Mouse (Mus musculus): ENCODE measurements at regions not wholly inside any gene's neighbourhood (a gene's known extent, or its start where the extent isn't known, plus 50 kb on each side); places are given as distances from the start of the nearest gene placed in this dataset.

DNA sequence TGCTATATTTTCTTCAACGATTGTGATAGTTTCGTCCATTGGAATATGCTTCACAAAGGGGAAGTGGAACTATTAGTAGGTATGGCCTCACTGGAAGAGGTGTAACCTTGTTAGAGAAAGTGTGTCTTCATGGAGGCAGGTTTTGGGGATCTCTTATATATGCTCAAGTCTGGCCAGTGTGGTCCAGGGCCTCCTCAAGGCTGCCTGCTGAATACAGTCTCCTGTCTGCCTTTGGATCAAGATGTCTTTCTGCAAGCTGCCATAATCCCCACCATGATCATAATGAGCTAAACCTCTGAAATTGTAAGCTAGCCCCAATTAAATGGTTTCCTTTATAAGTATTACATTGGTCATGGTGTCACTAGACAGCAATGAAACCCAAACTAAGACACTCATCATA is 384.3 kb downstream of the Btbd3 start:
- no peak for ATAC-seq (ENCODE audit: low read depth)
- no peaks in the 10 kb centered on the region for H3K36me3 ChIP-seq (ENCODE audit: control insufficient read depth, insufficient read depth, low read length)
- no peaks in the 10 kb centered on the region for H3K27me3 ChIP-seq (ENCODE audit: control insufficient read depth, insufficient read depth, low read depth, low read length)
- no peak overlapping the region for H3K4me2 ChIP-seq (ENCODE audit: low read depth, low read length)
- no peaks in the 10 kb centered on the region for H3K9me3 ChIP-seq (ENCODE audit: control insufficient read depth, low read length)
- 89% methylated on average over 2 of the region's 2 CpGs for WGBS
- no peak overlapping the region for H3K9ac ChIP-seq (ENCODE audit: low read length)
- no peaks in the 10 kb centered on the region for H3K4me1 ChIP-seq (replicated peaks; ENCODE audit: control insufficient read depth, insufficient read depth, low read length)
- no peak overlapping the region for H3K27ac ChIP-seq (ENCODE audit: low read length)
- no peak overlapping the region for H3K4me3 ChIP-seq (ENCODE audit: low read length)

DNA sequence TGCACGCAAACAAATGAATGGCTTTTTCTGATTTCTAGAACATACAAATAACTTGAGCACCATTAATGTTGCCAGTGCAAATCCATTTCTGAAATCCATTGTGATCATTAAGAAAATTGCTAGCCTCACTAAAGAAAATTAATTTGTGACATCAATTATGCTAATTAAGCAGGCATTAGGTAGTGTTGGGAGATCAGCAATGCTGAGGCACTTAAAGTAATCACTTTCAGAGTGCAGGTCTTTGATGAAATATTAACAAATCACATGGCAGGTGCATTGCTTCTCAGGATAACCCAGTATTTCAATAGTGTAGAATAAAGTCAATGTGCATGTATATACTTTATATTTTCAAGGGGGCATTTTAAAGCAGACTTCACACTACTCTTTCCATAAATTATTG is 385.0 kb downstream of the Btbd3 start:
- 91% methylated on average over 1 of the region's 1 CpGs for WGBS
- Histone ChIP-seq H3K27me3 (ENCODE audit: control insufficient read depth, insufficient read depth, low read depth, low read length) (no peaks in the 10 kb centered on the region), H3K4me2 (ENCODE audit: low read depth, low read length) (no peak overlapping the region), H3K9me3 (ENCODE audit: control insufficient read depth, low read length) (no peaks in the 10 kb centered on the region), H3K27ac (ENCODE audit: low read length) (no peak overlapping the region), H3K9ac (ENCODE audit: low read length) (no peak overlapping the region), H3K36me3 (ENCODE audit: control insufficient read depth, insufficient read depth, low read length) (no peaks in the 10 kb centered on the region), H3K4me3 (ENCODE audit: low read length) (no peak overlapping the region), H3K4me1 (replicated peaks; ENCODE audit: control insufficient read depth, insufficient read depth, low read length) (no peaks in the 10 kb centered on the region)
- no peak for ATAC-seq (ENCODE audit: low read depth)

DNA sequence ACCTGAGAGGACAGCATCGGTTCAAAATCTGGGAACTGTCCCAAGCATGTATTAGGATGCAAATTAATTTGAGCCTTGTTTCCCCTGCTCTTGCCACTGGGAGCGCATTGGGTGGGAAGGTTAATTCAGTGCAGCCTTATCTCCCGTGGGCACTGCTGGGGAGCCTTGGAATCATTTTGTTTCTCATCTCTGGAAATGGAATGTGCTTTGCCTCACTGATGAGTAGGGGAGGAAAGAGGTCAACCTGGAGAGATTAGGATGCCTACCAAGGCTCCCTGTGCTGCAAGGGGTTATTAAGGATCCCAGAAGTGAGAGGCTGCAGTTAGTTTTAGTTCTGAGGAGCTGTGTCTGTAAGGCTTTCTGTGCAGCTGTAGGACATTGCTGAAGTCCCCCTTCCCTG is 392.3 kb downstream of the Btbd3 start:
- 62% methylated on average over 3 of the region's 3 CpGs for WGBS
- ATAC-seq (ENCODE audit: low read depth) = no peak
- no peaks in the 10 kb centered on the region for H3K27me3 ChIP-seq (ENCODE audit: control insufficient read depth, insufficient read depth, low read depth, low read length)
- H3K9ac ChIP-seq (ENCODE audit: low read length) = no peak overlapping the region
- no peak overlapping the region for H3K27ac ChIP-seq (ENCODE audit: low read length)
- no peak overlapping the region for H3K4me2 ChIP-seq (ENCODE audit: low read depth, low read length)
- no peaks in the 10 kb centered on the region for H3K36me3 ChIP-seq (ENCODE audit: control insufficient read depth, insufficient read depth, low read length)
- H3K4me1 ChIP-seq (replicated peaks; ENCODE audit: control insufficient read depth, insufficient read depth, low read length) = no peaks in the 10 kb centered on the region; the same call in 1 of the 2 replicates
- H3K4me3 ChIP-seq (ENCODE audit: low read length) = no peak overlapping the region
- H3K9me3 ChIP-seq (ENCODE audit: control insufficient read depth, low read length) = no peaks in the 10 kb centered on the region

DNA sequence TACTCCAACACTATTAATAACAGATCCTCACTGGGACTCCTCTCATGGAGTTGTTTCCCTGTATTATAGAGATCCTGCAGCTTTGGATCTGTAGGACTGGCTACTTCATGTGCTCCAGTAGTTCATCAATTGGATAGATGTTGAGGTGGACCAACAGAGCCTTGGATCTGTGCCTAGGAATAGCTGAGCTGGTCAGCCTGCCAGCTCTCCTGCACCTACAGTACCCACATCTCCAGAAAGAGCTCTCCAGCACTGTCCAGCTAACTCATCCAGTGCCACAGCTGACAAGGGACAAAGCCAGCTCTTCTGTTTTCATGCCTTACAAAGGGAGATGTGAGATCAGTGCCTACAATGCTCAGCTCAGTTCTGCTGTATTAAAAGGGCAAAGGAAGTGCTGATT is 403.0 kb downstream of the Btbd3 start:
- H3K27me3 ChIP-seq (ENCODE audit: control insufficient read depth, insufficient read depth, low read depth, low read length) = no peaks in the 10 kb centered on the region
- no peak overlapping the region for H3K4me2 ChIP-seq (ENCODE audit: low read depth, low read length)
- H3K9me3 ChIP-seq (ENCODE audit: control insufficient read depth, low read length) = no peaks in the 10 kb centered on the region
- H3K27ac ChIP-seq (ENCODE audit: low read length) = no peak overlapping the region
- H3K9ac ChIP-seq (ENCODE audit: low read length) = no peak overlapping the region
- H3K4me1 ChIP-seq (replicated peaks; ENCODE audit: control insufficient read depth, insufficient read depth, low read length) = no peaks in the 10 kb centered on the region
- ATAC-seq (ENCODE audit: low read depth) = no peak
- H3K4me3 ChIP-seq (ENCODE audit: low read length) = no peak overlapping the region
- no peaks in the 10 kb centered on the region for H3K36me3 ChIP-seq (ENCODE audit: control insufficient read depth, insufficient read depth, low read length)

DNA sequence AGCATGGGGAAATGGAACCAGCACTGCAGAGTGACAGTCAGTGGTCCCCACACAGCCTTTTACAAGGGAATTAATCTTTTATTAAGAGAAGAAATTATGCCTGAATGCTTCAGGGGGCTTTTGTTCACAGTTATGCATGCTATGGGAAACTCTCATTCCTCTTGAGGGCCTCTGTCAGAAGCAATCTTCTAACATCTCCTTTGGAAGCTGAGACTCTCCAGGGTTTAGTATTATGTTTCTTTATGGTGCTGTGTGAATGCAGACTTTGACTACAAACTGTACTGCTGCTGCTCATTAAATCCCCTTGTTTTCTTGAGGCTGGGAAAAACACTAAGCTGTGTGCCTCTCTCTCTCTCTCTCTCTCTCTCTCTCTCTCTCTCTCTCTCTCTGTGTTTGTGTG is 413.9 kb downstream of the Btbd3 start:
- Histone ChIP-seq H3K27ac (ENCODE audit: low read length) (no peak overlapping the region), H3K4me3 (ENCODE audit: low read length) (no peak overlapping the region), H3K9me3 (ENCODE audit: control insufficient read depth, low read length) (no peaks in the 10 kb centered on the region), H3K4me2 (ENCODE audit: low read depth, low read length) (no peak overlapping the region), H3K36me3 (ENCODE audit: control insufficient read depth, insufficient read depth, low read length) (no peaks in the 10 kb centered on the region), H3K9ac (ENCODE audit: low read length) (no peak overlapping the region), H3K4me1 (replicated peaks; ENCODE audit: control insufficient read depth, insufficient read depth, low read length) (no peaks in the 10 kb centered on the region), H3K27me3 (ENCODE audit: control insufficient read depth, insufficient read depth, low read depth, low read length) (no peaks in the 10 kb centered on the region)
- ATAC-seq (ENCODE audit: low read depth) = no peak

DNA sequence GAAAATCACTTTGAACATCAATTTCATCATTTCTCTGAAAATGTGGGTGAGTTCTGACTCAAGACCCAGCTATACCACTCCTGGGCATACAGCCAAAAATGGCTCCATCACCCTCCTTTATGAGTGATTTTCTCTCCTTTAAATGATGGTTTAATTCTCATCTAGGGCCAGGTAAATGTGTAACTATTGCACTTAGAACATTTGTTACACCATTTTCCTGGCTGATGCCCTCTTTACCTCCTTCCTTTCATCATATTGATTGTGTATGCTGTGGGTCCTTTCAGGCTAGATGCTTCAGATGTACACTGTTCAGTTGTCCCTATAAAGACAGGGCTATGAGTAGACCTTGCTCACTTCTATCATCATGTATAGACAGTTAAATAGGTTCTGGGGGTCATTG is 418.4 kb downstream of the Btbd3 start:
- Histone ChIP-seq H3K9me3 (ENCODE audit: control insufficient read depth, low read length) (no peaks in the 10 kb centered on the region), H3K9ac (ENCODE audit: low read length) (no peak overlapping the region), H3K4me1 (replicated peaks; ENCODE audit: control insufficient read depth, insufficient read depth, low read length) (no peaks in the 10 kb centered on the region), H3K27me3 (ENCODE audit: control insufficient read depth, insufficient read depth, low read depth, low read length) (no peaks in the 10 kb centered on the region), H3K4me2 (ENCODE audit: low read depth, low read length) (no peak overlapping the region), H3K27ac (ENCODE audit: low read length) (no peak overlapping the region), H3K36me3 (ENCODE audit: control insufficient read depth, insufficient read depth, low read length) (no peaks in the 10 kb centered on the region), H3K4me3 (ENCODE audit: low read length) (no peak overlapping the region)
- ATAC-seq (ENCODE audit: low read depth) = no peak

DNA sequence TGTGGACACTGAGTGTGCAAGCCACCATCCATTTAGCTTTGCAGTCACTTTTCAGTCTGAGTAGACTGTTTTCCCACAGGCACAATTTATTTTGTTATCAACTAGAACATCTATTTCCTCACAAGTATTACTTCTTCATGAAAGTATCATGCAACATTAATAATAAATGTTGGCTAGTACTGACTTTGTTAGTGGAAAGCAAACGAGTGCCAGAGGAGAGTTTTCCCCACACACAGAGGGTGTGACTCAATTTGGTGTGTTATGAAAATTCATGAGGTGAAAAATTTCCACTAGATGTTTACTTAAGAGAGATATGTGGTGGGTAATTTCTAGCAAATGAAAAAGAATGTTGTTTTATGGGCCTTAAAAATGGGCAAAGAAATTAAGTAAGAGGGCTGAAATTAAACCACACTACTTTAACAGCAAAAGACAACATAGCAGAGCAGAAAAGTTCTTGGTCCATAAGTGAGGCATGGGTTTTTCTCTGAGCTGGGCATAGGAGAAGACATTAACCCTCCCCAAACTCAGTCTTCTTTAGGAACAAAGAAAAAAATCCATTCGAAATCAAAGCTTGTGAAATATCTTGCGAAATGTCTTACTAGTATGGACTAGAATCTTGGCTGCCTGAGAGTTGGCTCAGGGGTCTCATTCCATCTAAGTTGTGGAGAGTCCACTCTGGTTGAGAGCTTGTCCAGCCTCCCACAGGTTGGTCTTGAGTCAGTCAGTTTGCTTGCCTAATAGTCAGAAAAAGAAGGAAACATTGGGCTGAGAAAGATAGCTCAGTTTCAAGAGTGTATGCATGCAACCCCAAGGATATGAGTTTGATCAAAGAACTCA is 419.1 kb downstream of the Btbd3 start:
- peak; percentile 83 for ATAC-seq (ENCODE audit: low read depth)
- no peak overlapping the region for H3K4me2 ChIP-seq (ENCODE audit: low read depth, low read length)
- no peaks in the 10 kb centered on the region for H3K4me1 ChIP-seq (replicated peaks; ENCODE audit: control insufficient read depth, insufficient read depth, low read length)
- no peaks in the 10 kb centered on the region for H3K27me3 ChIP-seq (ENCODE audit: control insufficient read depth, insufficient read depth, low read depth, low read length)
- H3K27ac ChIP-seq (ENCODE audit: low read length) = no peak overlapping the region
- WGBS = 61% methylated on average over 3 of the region's 3 CpGs
- H3K9ac ChIP-seq (ENCODE audit: low read length) = no peak overlapping the region
- H3K9me3 ChIP-seq (ENCODE audit: control insufficient read depth, low read length) = no peaks in the 10 kb centered on the region
- no peak overlapping the region for H3K4me3 ChIP-seq (ENCODE audit: low read length)
- no peaks in the 10 kb centered on the region for H3K36me3 ChIP-seq (ENCODE audit: control insufficient read depth, insufficient read depth, low read length)

DNA sequence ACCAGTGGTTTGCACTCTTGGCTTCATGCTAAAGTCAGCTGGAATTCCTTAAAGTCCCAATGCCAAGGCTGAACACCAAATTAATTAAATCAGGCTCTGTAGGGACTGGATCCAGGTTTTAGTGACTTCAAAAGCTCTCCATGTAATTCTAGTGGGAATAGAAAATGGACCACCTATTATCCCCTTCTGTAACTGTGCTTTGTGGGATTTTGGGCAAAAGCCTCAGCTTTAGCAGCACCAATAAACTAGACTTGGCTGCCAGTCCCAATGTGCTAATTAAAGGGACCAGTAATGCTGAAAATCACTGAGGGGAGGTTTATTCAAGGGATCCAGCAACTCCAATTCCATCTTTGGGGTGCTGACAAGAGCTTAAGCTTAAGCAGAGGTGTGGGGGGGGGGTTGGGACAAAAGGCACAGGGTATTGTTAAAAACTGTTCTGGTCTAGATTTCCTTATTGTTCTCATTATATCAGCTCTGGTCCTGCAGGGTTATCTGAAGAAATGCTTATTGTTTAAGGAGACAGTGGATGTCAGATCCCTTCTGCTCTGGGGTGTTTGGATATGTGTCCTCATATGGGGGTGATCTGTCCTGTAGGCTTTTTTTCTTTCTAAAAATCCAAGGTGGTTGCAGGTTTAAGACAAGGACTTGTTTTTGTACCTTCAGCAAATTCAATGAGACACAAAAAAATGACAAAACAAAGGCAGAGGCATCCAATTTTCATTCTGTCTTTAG is 431.9 kb downstream of the Btbd3 start:
- Histone ChIP-seq H3K9ac (ENCODE audit: low read length) (no peak overlapping the region), H3K36me3 (ENCODE audit: control insufficient read depth, insufficient read depth, low read length) (no peaks in the 10 kb centered on the region), H3K4me1 (replicated peaks; ENCODE audit: control insufficient read depth, insufficient read depth, low read length) (no peaks in the 10 kb centered on the region), H3K27ac (ENCODE audit: low read length) (no peak overlapping the region), H3K4me3 (ENCODE audit: low read length) (no peak overlapping the region), H3K9me3 (ENCODE audit: control insufficient read depth, low read length) (no peaks in the 10 kb centered on the region; the same call in 1 of the 2 replicates), H3K4me2 (ENCODE audit: low read depth, low read length) (no peak overlapping the region), H3K27me3 (ENCODE audit: control insufficient read depth, insufficient read depth, low read depth, low read length) (no peaks in the 10 kb centered on the region)
- no peak for ATAC-seq (ENCODE audit: low read depth)

DNA sequence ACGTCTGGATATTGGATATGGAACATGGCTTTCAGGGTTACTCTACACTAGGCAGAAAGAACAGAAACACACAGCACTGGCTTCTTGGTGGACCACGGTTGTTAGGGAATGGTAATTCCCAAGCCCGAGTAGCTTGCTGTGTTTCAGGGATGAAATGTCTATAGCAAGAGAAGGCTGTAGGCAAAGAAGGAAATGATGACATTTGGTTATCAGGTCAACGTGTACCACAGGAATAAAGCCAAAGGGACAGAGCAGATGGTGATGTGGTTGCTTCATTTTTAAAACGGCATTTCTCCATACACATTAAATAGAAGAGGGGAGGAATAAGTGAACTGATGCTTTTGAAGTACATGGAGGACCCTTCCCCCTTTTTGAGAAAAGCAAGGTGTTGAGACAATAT is 433.1 kb downstream of the Btbd3 start:
- Histone ChIP-seq H3K9ac (ENCODE audit: low read length) (no peak overlapping the region), H3K27me3 (ENCODE audit: control insufficient read depth, insufficient read depth, low read depth, low read length) (no peaks in the 10 kb centered on the region), H3K4me2 (ENCODE audit: low read depth, low read length) (no peak overlapping the region), H3K9me3 (ENCODE audit: control insufficient read depth, low read length) (no peaks in the 10 kb centered on the region; the same call in 1 of the 2 replicates), H3K4me3 (ENCODE audit: low read length) (no peak overlapping the region), H3K36me3 (ENCODE audit: control insufficient read depth, insufficient read depth, low read length) (no peaks in the 10 kb centered on the region), H3K4me1 (replicated peaks; ENCODE audit: control insufficient read depth, insufficient read depth, low read length) (no peaks in the 10 kb centered on the region), H3K27ac (ENCODE audit: low read length) (no peak overlapping the region)
- ATAC-seq (ENCODE audit: low read depth) = no peak
- 82% methylated on average over 5 of the region's 5 CpGs for WGBS
